Mouse (Mus musculus) CH12.LX (cell line): ENCODE measurements around the gene Chd5.

Experiments used
- CTCF ChIP-seq, 2 experiments: IDR thresholded peaks in 1 of 2; conservative IDR thresholded peaks in 1 of 2; 2 replicates each; pipeline ENCODE4 v1.5.1; 2011 to 2012; ENCODE audit warnings: low read depth in 2 of 2, low read length in 2 of 2, improper control_type of control experiment in 1 of 2, inconsistent platforms in 1 of 2, mild to moderate bottlenecking in 1 of 2, moderate library complexity in 1 of 2
- POLR2A ChIP-seq: IDR thresholded peaks from 2 replicates; pipeline ENCODE4 v1.6.1; 2011; ENCODE audit warnings: low read depth, mild to moderate bottlenecking, improper control_type of control experiment, low read length
- RAD21 ChIP-seq: IDR thresholded peaks from 2 replicates; pipeline ENCODE4 v1.6.1; 2011; ENCODE audit warnings: low read depth, mild to moderate bottlenecking, low read length, improper control_type of control experiment, moderate library complexity
- USF1 ChIP-seq: IDR thresholded peaks from 2 replicates; pipeline ENCODE4 v1.6.1; 2014; ENCODE audit warnings: low read depth, mild to moderate bottlenecking, inconsistent platforms, low read length, improper control_type of control experiment

GRCm38 (mm10) chr4:152405143-152405542 is 66.7 kb downstream of the Chd5 start:
- TF ChIP-seq POLR2A (no peak), RAD21 (no peak), USF1 (no peak), CTCF (conservative IDR thresholded peaks at IDR 0.05 in 1 of 2, IDR thresholded peaks at IDR 0.05 in 1 of 2; ENCODE audit: low read depth in 2 of 2, low read length in 2 of 2) (no peak)
